Mouse (Mus musculus) natural killer cell, adult 2 months (primary cell): ENCODE results near the gene Zfp580.
A peak's percentile ranks its signal among the peaks of the same experiment; 100 is the strongest.

Experiments used
- DNase-seq, 2 experiments: peaks; one replicate each; pipeline ENCODE4 v3.0.0; 2022; ENCODE audit warnings: low spot score in 2 of 2

Zfp580 gene

DNA sequence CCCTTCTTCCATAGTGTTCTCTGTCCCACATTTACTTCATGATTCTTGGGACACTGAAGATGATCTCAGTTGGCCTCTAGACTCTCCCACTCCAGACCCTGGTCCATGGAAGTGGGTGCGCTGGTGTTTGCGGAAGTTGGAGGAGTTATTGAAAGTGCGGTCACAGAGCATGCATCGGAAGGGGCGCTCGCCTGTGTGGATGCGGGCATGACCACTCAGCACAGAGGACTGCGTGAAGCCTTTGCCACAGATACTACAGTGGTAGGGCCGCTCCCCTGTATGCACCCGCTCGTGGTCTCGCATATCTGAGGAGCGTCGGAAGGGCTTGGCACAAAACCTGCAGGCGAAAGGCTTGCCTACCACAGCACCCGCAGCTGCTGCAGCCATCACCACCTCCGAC, 15.7 kb upstream of the Zfp580 start:
- DNase-seq: no peak

DNA sequence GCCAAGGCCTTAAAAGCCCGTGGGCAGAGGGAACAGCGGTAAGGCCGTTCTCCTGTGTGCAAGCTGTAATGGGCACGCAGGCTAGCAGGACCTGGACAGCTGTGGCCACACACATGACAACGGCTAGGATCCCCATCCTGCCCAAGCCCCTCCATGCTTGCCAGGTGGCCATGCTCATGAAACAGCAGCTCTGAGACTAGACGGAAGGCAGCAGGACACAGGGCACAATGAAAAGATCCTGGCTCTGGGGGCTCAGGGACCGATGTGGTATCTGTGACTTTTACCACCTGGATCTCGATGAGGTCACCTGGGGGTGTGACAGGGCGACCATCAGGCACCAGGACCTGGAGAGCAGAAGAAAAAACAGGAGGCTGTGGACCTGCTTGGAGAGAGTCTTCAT, 15.2 kb upstream of the Zfp580 start:
- DNase-seq: no peak

DNA sequence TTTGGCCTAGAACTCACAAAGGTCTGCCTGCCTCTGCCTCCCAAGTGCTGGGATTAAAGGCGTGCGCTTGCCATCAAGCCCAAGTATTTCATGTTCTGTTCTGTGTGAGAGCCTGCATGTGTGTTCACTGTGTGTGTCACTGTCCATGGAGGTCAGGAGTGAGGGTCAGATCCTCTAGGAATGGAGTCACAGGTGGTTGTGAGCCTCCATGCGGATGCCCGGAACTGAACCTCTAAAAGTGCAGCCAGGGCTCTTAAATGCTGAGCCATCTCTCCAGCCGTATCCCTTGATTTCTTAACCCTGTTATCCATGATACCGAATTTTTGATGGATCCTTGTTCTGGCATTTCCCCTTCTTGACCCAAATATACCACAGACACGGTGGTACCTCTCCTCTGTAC, 14.3 kb upstream of the Zfp580 start:
- no peak for DNase-seq

DNA sequence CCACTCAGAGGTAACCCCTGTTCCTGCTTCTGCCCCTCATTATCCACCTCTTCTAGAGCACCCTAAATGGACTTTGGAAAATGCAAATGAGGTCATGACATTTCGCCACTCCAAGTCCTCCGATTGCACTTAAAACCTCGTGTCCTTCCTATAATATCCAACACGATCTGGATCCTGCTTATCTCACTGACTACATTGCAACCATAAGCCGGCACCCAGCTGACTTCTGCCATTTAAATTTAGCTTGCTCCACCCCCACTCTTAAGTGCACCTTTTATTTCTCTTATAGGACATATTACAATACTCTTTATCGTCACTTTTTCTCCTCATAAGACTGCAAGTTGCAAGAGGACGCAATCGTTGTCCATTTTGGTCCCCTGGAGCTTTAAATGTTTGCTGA, 13.9 kb upstream of the Zfp580 start:
- DNase-seq: no peak

DNA sequence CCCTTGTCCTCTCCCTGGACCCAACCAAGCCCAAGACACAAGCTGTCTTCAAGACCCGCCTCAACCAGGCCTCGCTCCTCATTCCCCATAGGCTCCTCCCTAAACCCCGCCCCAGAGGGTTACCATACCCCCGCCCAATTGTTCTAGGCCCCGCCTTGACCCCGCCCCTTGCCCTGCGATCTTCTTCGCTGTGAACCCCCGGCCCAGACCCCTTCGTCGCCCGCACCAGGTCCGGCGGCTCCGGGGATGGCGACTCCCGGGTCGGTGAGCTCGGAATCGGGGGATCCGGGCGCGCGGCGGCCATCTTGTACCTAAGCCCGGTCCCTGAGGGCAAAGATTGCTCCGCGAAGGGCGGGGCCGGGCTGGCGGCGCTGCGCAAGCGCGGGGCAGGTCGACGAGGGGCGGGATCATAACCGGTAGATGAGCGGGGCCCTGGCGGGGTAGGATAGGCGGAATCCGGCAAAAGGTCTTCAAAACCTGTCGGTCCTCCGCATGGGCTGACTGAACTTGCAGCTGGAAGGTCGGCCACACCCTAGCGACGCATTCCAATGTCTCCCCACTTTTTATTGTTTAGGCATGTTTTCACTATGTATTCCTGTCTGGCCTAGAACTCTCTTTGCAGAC, 13.1 kb upstream of the Zfp580 start, which contains the start of gene Zfp784:
Zfp784 (minus strand) TSS at position 338 of the 624 bp plus-strand sequence.
- DNase-seq: peak; percentile 91 to 94

DNA sequence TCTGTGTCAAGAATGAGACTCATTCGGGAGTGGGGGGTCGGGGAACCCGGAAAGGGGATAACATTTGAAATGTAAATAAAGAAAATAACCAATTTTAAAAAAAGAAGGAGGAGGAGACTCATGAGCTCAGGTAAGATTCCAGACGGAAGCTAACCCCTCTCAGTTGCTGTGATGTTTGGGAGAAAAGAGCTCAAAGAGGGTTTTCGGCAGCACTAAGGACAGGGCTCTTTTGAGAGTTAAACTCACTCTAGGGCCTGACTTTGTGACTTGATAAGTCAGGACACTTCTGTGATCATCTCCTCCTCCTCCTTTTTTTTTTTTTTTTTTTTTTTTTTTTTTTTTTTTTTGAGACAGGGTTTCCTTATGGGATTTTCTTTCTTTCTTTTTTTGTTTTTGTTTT, 12.4 kb upstream of the Zfp580 start:
- DNase-seq: no peak

DNA sequence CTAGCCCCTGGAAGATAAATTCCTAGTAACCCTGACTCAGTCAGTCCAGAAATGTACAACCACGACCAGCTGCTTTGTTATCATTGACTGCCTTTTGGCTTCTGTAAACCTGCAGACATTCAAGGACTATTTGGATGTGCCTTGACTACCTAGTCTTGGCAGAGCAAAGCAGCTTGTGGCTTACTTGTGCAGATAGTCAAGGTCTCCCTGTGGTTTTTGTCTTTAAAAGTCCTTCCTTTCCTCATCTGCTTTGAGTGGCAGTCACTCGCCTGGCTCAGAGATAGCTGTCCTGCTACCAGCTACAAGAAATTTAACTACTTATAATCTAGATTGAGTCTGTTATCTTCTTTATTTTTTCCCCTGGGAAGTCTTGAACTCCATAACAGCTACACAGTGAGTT, 6.4 kb upstream of the Zfp580 start:
- DNase-seq: no peak

DNA sequence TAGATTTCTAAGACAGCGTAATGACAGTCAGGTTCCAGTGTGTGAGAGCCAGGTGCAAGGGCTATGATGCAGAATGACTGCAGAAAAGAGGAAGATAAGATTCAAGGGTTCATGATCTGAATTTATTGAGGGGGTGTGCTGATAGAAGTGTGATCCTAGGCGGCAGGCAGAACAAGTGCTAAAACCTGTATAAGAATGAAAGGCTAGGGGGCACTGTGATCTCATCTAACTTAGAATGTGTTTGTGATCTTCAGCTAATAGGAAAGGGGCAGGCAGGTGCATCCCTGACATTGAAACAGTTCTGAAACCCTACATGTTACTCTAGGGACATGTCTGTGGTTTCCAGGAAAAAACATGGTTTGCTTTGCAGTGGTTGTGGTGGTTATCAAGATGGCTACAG, 5.2 kb upstream of the Zfp580 start:
- no peak for DNase-seq

DNA sequence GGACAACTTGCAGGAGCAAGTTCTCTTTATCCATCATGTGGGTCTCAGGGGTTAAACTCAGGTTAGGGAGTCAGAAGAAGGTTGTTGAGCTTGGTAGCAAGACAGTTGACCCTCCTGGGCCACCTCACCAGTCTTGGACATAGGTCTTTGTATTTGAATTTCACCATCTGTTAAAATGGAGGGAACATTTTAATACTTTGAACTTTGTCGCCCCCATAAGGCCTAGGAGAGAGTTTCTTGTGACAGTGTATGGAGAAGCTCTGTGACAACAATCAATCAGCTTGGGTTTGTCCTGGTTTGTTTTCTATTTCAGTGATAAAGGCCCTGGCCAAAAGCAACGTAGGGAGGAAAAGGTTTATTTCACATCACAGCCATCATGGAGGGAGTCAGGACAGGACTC, 4.0 kb upstream of the Zfp580 start:
- peak; percentile 31 to 49 for DNase-seq

DNA sequence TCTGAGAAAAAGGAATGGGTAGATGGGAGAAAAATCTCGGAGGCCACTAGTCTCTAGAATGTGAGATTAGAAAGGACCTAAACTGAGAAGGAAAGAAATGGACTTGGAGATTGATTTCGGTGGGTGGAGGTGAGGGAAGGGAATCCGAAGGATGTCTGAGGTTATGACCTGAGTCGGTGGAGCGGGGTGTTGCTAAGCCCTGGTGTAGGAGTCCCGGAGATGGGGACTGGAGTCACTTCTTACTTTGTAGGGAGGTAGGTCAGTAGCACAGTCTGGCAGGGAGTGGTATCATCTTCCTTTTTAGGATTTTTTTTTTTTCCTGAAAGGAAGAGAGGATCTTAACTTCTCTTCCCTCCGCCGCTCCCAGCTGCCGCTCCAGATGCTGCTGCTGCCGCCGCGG, 1.1 kb downstream of the Zfp580 start:
- DNase-seq: no peak

DNA sequence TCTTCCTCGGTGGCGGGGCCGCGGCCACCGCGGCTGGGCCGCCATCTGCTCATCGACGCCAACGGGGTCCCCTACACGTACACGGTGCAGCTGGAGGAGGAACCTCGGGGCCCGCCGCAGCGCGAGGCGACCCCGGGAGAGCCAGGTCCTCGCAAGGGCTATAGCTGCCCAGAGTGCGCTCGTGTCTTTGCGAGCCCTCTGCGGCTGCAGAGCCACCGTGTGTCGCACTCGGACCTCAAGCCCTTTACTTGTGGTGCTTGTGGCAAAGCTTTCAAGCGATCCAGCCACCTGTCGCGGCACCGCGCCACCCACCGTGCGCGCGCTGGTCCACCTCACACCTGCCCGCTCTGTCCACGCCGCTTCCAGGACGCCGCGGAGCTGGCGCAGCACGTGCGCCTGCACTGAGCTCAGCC, 1.6 kb downstream of the Zfp580 start:
- DNase-seq: no peak

DNA sequence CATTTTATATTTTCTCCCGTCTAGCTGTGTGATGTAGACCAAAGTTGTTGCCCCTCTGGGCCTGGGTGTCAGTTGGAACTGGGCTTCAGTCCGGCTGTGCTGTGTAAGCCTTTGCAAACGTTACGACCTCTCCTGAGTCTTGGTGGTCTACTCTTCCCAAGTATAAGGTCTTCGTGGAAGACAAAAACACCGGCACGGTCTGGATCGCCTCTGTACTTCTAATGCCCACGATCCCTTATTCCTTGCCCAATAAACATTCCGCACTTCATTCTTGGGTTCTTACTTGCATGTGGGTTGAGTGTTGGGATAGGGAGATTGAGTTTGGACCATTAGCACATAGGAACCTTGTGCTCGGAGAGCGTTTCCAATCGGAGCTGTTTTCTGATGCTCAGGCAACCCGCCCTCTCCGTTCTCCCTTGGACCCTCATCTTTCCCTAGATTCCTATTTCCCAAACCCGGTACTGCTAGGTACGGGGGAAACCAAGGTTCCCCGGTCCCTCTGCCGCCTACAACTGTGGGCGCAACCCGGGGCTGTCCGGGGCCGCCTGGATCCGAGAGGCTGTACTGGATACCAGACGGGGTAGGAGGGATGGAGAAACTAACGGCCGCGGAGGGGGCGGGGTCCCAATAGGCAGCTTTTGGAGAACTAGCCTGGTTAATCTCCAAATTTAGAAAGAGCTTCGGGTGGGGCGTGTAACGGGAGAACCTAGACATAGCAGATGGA, 2.3 kb downstream of the Zfp580 start:
- no peak for DNase-seq

DNA sequence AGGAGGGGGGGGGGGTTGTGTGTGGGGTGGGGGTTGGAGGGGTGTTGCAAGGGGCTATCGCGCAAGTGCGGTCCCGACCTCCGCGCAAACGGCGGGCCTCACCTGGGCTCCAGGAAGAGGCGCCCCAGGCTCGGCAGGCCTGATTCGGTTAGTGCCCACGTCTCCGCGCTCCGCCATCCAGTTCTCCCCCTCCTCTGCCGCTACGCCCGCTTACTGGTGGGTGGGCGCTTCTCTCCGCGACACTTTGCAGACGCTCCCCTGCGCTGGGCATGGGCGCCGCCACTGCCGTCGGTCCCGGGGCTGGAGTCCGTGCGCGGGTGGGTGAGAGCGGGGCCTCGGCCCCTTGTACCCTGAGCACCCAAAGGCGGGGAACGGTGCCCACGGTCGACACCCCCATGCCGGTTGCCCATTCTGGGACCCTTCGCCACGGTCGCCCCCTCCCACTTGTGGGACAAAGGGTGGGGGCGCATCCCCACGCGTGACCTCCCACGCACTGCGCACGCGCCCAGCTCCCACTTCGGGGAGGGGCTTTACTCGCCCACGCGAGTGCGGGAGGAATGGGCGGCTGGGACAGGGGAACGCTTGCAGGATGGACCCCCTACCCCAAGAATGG, 5.4 kb downstream of the Zfp580 start:
- no peak for DNase-seq

DNA sequence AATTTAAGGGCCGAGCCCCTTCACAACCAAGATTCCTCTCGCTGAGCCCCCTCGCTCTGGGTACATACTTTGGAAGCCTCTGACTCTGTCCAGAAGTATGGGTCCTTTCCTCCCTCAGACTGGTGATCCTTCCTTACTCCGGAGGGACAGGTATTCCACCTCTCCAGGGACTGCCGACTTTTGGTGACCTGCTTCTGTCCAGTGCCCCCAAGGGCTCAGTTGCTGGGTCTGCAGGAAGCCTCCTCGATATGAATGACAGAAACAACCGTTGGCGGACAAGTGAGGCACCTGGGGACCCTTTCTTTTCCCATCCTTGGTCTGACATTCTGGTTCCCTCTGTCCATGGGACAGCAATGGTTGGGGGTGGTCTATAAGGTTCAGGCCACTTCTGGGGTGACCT, 6.0 kb downstream of the Zfp580 start:
- DNase-seq: no peak

DNA sequence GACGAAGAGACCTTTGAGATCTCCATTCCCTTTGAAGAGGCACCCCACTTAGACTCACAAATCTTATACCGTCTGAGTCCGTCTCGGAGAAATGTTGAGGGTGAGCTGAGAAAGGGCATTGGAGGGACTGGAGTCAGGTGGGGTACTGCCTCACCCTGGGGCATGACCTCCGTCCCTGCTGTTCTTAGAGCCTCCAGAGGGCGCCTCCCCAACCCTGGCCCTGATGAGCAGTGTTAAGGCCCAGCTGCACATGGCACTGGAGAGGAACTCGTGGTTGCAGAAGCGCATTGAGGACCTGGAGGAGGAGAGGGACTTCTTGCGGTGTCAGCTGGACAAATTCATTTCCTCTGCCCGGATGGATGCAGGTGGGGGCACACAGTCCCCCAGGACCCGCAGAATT, 6.5 kb downstream of the Zfp580 start:
- peak in 1 of 2 experiments; percentile 29 for DNase-seq

DNA sequence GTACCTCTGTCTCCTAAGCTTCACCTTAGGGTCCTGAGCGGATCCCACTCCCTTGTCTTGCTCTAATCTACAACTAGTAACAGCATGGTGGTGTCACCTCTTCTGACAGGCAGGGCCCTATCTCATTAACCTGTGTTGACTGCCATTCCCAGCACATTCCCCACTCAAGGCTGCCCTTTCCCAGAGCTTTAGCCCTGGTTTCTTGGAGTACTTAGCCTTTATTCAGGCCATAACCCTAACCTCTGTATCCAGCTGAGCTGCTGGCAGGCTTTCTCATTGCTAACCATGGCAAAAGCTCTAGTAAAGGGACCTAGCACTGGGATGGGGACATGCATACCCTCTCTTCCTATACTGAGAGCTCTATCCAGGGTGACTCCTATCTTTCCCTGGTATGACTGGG, 7.3 kb downstream of the Zfp580 start:
- DNase-seq: no peak

DNA sequence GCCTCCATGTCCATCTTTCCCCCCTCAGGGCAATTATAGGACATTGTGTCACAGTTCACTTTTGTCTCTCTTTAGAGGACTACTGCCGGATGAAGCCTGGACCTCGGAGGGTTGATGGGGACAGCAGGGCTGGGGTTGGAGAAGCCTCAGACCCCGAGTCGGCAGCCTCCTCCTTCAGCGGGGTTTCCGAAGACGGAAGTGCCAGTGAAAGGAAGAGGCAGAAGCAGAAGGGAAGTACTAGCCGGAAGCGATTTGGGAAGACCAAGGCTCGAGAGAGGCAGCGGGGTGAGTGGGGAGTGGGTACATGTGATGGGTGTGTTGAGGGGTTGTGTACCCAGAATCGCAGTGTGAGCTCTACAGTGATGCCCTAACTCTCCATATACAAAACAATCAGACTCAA, 8.1 kb downstream of the Zfp580 start:
- DNase-seq: no peak

DNA sequence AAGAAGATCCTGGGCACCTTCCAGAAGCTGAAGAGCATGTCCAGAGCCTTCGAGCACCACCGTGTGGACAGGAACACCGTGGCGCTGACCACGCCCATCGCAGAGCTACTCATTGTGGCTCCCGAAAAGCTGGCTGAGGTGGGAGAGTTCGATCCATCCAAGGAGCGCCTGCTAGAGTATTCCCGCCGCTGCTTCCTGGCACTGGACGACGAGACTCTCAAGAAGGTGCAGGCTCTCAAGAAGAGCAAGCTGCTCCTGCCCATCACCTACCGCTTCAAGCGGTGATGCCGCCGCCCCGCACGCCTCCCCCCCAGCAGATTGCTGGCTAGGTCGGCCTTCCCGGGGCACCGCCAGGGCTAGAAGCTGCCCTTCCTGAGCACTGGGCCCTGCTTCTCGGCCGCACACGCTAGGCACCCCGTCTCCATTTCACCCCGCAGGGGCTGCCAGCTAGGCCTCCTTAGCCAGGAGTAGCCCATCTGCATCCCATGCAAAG, 8.9 kb downstream of the Zfp580 start:
- peak; percentile 64 to 65 for DNase-seq

DNA sequence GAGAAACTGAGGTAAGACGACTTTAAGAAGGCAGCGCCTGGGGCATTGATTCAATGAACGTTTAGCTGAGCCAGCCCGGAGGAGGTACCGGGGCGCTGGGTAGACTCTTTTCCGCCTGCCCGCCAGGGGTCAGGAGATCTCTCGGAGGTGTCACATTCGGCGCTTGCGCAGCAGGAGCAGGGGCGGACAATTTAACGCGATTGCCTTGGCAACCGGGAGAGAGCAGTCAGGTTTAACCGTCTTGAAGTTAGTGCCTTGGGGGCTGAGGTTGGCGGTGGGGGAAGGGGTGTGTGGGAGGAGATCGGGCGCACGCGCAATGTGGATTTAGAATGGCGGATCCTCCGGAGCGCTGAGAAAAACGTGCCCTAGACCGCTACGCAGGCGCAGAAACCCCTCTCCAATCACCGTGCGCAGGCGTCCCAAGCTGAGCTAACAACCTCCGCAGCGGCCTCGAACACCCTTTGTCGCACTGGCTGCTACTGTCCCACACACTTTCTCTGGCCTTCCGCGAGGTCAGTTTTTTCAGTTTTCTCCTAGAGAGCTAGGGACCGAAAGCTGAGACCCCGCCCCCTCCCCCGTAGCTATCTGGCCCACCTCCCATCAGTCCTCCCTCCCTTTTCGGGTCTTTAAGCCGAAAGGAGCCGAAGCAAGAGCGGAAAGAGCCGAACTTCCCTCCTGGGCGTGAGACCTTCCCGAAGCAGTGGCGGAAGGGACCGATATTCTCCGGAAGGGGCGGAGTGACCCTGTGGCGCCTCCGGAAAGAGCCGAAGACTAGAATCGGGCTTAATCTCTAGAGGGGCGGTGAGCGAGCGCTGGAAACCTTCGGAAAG, 9.8 kb downstream of the Zfp580 start:
- peak; percentile 98 for DNase-seq

DNA sequence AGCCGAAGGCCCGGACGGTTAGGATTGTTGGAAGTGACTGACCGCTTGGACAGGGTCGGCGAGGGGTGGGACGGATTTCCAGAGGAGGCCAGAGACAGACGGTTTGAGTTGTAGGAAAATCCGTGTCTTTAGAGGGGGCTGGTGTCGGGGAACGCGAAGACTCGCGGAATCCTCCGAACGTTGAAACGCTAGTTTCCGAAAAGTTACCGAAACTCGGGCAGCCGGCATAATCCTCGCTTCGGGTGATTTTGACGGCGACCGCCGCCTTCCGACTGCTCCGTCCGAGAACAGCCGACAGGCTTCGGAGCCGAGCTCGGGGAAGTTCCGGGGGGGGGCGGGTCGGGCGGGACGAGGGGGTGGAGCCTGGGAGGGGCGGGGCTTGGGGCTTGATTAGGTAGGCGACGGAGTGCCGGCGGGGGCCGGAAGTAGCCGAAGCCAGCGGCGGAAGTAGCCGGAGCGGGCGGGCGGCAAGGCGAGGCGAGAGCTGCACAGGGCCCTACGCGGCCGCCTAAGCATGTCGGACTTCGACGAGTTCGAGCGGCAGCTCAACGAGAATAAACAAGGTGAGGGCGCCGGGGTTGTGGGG, 10.5 kb downstream of the Zfp580 start, which contains the start of gene U2af2:
U2af2 (plus strand) TSS at position 370 of the 586 bp plus-strand sequence.
- DNase-seq: peak; percentile 92 to 95

DNA sequence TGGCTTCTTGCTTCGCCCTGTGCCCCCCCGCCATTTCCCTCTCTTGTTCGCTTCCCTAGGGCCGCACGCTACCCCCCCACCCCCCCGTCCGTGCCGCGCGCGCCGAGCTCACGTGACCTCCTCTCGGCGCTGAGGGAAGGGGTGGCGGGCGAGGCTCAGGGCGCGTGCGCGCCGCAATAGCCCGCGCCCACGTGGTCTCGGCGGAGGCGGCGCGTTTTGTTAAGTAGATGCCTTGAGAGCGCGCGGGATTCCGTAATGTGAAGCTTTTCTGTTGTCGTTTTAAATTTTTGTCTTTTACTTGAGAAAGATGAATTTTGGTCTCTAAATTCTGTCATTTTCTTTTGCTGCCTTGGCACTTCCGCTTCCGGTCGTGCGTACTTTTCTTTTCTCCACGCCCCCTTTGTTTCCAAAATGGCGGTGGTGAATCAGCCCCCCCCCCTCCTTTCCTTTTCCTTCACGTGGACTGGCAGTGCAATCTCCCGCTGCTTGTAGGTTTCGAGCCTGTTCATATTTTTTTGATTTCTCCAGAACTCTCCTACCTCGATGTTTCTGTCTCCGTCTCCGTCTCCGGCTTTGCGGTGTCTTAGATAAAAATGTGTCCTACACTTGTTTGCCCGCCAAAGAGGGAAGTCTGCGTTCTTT, 11.1 kb downstream of the Zfp580 start:
- DNase-seq: peak; percentile 73 to 79
